Mouse (Mus musculus) ES-CJ7 (cell line): Measurements from ENCODE around the gene Fcna.
A peak's percentile ranks its signal among the peaks of the same experiment; 100 is the strongest.

ENCODE experiments used
- DNase-seq: peaks from one replicate; pipeline ENCODE4 v3.0.0; 2011; ENCODE audit warnings: low read depth, low spot score

The Fcna gene

GRCm38 (mm10) chr2:25608671-25609070, 19.2 kb downstream of the Fcna start:
- no peak for DNase-seq

DNA sequence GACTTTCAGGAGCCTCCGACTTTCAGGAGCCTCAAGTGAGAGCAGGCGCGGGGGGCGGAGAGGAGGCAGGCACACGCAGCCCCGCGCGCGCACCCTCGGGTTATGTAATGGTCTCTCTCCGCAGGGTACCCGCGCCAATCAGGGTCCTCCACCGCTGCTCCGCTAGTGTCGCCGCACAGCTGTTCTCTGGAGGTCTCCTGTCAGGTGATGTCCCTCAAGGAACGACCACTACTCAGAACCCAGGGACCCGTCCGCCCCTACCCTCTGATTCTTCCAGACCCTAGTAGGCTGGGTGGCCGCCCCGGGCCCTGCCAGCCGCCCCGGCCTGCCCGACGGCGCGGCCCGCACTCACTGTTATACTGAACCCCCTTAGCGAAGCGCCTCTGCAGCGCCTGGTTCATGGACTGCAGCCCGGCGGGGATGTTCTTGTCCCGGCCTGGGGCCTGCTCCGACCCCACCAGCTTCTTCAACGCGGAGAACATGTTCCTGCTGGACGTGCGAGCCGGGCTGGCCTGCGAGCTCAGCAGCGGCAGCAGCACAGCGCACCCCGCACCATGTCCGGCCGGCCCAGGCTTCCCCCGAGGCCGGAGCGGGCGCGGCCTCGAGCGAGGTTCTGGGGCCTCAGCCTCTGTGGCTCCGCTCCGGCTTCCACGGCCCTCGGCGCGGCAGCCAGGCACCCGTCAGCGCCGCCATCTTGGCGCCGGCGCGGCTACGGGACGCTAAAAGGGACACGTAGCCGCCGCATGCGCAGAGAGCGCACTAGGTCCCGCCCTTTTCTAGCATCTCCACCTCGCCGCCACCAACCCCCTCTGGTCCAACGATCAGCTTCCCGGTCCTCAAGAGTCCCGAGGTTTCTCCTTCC, 19.8 kb downstream of the Fcna start, which contains the start of gene Rabl6:
Gene Rabl6, minus strand, starts transcription at position 761 of the 862 bp plus-strand sequence.
- peak; percentile 89 for DNase-seq

DNA sequence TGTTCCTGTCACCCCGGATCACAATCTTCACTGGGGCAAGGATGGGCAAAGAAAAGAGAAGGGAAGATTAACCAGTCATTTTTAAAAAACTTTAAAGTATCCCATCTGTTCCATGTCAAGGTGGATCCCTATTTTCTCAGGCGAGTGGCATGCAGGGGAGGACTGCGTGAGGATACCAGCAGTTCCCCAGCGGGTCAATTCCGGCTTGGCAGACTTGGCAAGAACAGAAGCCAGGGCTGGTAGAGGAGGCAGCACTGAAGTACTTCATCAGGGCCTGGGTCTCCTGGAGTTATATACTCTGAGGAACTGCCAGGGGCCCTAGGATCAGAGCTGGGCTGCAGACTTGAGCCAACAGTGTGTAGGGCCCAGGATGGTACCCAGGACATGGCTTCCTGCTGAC, 25.3 kb downstream of the Fcna start:
- no peak for DNase-seq

DNA sequence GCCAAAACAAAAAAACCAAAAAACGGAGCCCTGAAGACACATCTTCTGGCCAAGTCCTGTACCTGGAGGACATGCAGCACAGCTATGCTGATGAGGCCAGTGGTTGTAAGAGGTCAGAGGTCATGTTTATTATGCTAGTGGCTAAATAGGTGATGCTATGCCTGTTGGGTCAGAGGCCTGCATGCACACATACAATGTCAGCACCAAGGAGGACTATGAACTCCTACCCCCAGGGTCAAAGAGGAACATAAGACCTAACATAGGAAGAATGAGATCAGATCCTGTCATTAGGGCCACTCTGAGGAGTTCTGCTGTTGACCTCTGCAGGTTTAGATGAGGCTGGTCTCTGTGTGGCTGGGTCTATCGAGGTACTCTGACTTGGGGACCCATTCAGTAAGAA, 27.8 kb downstream of the Fcna start:
- no peak for DNase-seq

- no peak for DNase-seq
These were observed 29.1 kb downstream of the Fcna start for GRCm38 (mm10) chr2:25598749-25599148.

DNA sequence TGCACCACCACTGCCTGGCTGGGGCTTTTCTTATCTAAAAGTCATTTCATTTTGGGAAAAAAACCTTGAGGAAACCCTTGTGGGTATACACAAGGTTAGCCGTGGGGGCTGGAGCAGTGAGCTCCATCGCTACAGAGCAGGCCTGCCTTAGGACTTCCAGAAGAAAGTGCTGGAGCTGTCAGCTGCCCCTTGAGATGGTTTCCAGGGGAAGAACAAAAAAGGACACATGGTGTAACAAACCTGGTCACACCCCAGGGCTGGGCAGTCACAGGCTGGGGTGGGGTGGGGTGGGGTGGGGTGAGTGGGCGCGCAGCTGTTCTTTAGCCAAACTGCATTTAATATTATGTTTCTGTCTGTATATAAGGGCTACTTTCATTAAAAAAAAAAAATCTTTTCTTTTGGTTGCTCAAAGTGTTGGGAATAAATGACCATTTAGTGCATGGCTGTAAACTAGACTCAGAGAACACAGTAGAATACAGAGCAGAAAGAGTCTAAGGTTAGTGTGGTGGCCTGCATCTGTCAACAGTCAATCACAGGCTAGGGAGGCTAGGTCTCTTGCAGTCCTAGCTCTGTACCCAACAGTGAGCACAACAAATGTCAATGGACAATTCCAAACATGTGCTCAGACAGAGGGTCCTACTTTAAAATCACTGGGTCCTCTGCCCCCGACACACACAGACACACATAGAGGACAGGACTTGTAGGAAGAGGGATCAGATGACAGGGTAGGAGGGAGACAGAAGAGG, 30.9 kb downstream of the Fcna start:
- no peak for DNase-seq

GRCm38 (mm10) chr2:25591863-25592262, 36.0 kb downstream of the Fcna start:
- DNase-seq, result peak; percentile 57

DNA sequence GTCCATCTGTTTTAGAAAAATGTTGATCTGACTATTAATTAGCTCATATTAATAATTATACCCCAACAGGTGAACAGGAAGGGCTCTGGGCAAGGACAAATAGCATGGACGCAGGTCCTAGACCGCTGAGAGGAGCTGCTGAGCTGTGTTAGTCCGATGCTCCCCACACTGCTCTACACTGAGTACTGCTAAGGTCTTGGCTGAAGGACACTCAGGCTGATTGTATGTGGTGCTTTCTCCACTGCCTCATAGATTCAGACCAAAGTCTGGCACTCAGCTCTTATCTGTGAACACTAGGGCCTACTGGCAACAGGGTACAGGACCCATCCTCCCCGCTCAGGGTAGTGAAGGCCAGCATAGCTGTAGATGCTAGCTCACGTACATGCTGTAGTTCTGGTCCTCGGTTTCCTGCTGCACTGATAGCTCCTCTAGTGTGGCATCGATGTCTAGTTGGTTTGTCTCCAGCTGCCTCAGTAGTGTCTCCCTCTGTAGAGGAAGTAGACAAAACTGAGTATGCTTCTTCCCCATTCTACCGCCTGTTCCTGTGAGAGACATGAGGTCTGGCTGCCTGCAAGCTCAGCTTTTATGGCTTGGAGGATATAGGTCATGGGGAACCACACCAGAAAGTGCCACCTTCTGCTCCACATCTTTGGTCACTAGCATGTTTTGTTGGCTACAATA, 39.5 kb downstream of the Fcna start:
- DNase-seq, result no peak

GRCm38 (mm10) chr2:25587290-25587689, 40.5 kb downstream of the Fcna start:
- DNase-seq, result no peak

DNA sequence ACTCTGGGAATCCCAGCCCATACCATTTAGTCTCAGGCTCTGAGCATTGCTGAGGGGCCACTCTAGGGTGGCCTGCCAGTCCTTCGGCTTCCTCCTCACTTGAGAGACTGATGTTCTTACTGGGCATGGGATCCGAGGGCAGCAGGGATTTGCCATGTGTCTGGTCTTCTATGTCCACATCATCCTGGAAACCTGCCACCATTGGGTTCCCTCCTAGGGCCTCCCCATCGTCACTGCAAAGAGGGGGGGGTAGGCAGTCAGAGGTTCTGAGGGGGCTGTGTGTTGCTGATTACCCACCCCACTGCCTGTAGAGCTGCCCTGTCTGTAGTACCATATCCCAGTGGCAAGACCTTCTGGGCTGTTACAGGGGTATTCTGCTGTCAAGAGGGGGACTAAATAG, 42.2 kb downstream of the Fcna start:
- DNase-seq, result no peak

- no peak for DNase-seq
These were observed 43.0 kb downstream of the Fcna start for GRCm38 (mm10) chr2:25584856-25585255.

GRCm38 (mm10) chr2:25584152-25584551, 43.7 kb downstream of the Fcna start:
- no peak for DNase-seq

GRCm38 (mm10) chr2:25583571-25583970, 44.3 kb downstream of the Fcna start:
- DNase-seq, result no peak

- no peak for DNase-seq
These were observed 44.7 kb downstream of the Fcna start for GRCm38 (mm10) chr2:25583120-25583481.

GRCm38 (mm10) chr2:25582466-25583119, 45.2 kb downstream of the Fcna start:
- DNase-seq, result no peak

- DNase-seq, result no peak
These were observed 45.9 kb downstream of the Fcna start for GRCm38 (mm10) chr2:25581901-25582301.

GRCm38 (mm10) chr2:25581294-25581864, 46.5 kb downstream of the Fcna start, which contains the start of gene Ajm1:
TSS of gene Ajm1 (minus strand) at chr2:25581757.
- peak; percentile 63 for DNase-seq

- no peak for DNase-seq
These were observed 47.2 kb downstream of the Fcna start for GRCm38 (mm10) chr2:25580621-25581101.

DNA sequence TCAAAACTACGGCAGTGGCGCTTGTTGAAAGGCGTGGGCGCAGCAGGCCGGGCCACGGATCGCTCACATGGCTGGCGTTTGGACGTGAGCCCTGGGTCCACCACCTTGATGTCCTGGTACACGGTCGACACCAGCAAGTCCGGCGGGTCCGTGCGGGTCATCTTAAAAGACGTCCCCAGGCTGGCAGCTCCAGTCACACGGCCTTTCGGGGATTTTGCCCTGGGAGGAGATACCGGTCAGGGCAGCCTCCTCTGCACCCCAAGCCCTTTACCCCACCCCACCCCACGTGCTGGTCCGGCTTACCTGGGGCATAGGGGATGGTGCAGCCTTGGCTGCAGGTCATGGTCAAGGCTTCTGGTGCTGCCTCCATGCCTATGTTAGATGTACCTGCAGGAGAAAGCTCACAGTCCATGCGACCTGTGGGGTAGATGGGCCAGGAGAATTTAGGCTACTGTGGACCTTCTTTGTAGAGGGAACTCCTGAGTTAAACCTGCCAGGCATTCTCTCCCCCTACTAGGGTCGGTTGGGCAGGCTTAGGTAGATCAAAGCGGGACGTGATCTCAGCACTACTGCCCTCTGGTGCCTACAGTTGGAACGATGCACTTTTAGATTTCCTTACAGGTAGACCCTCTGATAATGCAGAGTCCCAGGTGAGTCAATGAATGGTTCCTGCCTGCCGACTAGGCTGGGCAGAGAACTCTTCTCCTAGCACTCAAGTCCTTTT, 47.9 kb downstream of the Fcna start:
- peak; percentile 87 for DNase-seq
